ENCODE assay signal across 9 mouse cellular contexts in the genomic region with DNA sequence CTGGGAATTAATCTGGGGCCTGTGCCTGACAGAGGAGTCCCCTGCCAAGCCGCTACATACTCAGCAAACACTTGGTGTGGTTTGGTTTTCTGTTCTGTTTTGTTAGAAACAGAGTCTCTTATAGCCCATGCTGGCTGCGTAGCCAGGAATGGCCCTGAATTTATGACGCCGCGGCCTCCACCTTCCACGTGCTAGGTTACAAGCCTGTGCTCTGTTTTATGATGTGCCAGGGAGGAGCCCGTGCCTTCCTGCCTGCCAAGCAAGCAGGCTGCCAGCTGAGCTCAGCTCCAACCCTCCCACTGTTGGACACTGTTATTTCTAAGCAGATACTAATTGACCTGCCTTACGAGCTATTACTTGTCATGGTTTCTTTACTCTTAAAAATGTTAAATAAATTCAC.
DNase-seq lines count a peak whose midpoint lies in the region; ATAC-seq lines count a peak whose summit lies in the region.
"Had no signal": no experiment of that assay in that cellular context is flagged by ENCODE, and none has a peak within 500 bp of the region (broad histone marks: within the 10 kb centered on the region; RNA-seq: fewer than 3 reads in every experiment).

No protein-coding gene starts in this region.

- H3K36me3 ChIP-seq in intestine, embryonic 15.5 days = no peaks in the 10 kb centered on the region
- H3K36me3 ChIP-seq in intestine, embryonic 16.5 days (ENCODE audit: control insufficient read depth, insufficient read depth, low read length) = no peaks in the 10 kb centered on the region
- H3K36me3 ChIP-seq in kidney, embryonic 15.5 days = no peaks in the 10 kb centered on the region
- H3K36me3 ChIP-seq in midbrain, embryonic 11.5 days (ENCODE audit: control insufficient read depth, insufficient read depth, low read length) = no peaks in the 10 kb centered on the region

- H3K27ac ChIP-seq in intestine, embryonic 15.5 days = no peak overlapping the region
- no peak overlapping the region for H3K27ac ChIP-seq in intestine, embryonic 16.5 days (ENCODE audit: low read length)
- peak overlapping the region; percentile 45; the same call in 1 of the 2 replicates for H3K27ac ChIP-seq in kidney, embryonic 15.5 days
- no peak overlapping the region for H3K27ac ChIP-seq in midbrain, embryonic 11.5 days (ENCODE audit: low read depth, low read length)

- peak; percentile 82 for DNase-seq in adrenal gland, adult 2 months
- DNase-seq in brain, adult 2 months (ENCODE audit: low read depth, low spot score) = peak; percentile 77
- no peak for DNase-seq in retina, embryonic 14.5 days (ENCODE audit: low spot score)
- no peak for DNase-seq in midbrain, embryonic 11.5 days (ENCODE audit: low spot score, missing footprints)
- DNase-seq in left cerebral cortex, adult 11 months (ENCODE audit: low spot score) = no peak
- DNase-seq: right cerebral cortex, postnatal 14 days had no signal

- 78% methylated on average over 8 of the region's 8 CpGs for WGBS in intestine, embryonic 15.5 days
- 81% methylated on average over 8 of the region's 8 CpGs for WGBS in intestine, embryonic 16.5 days
- 30% methylated on average over 8 of the region's 8 CpGs for WGBS in kidney, embryonic 15.5 days
- WGBS in midbrain, embryonic 11.5 days = 97% methylated on average over 8 of the region's 8 CpGs

- no peaks in the 10 kb centered on the region for H3K27me3 ChIP-seq in intestine, embryonic 15.5 days (replicated peaks)
- H3K27me3 ChIP-seq in intestine, embryonic 16.5 days (replicated peaks; ENCODE audit: control insufficient read depth, insufficient read depth, low read length) = no peaks in the 10 kb centered on the region
- no peaks in the 10 kb centered on the region for H3K27me3 ChIP-seq in kidney, embryonic 15.5 days
- H3K27me3 ChIP-seq in midbrain, embryonic 11.5 days (ENCODE audit: control insufficient read depth, insufficient read depth, low read length) = no peaks in the 10 kb centered on the region

- H3K4me2 ChIP-seq in intestine, embryonic 15.5 days (replicated peaks) = no peak overlapping the region
- H3K4me2 ChIP-seq in intestine, embryonic 16.5 days (ENCODE audit: low read depth, low read length) = no peak overlapping the region
- H3K4me2 ChIP-seq in kidney, embryonic 15.5 days = no peak overlapping the region
- H3K4me2 ChIP-seq in midbrain, embryonic 11.5 days = no peak overlapping the region

- H3K9ac ChIP-seq in intestine, embryonic 15.5 days = no peak overlapping the region
- H3K9ac ChIP-seq in intestine, embryonic 16.5 days (ENCODE audit: low read depth, low read length) = no peak overlapping the region
- no peak overlapping the region for H3K9ac ChIP-seq in kidney, embryonic 15.5 days
- H3K9ac ChIP-seq in midbrain, embryonic 11.5 days (ENCODE audit: low read length) = no peak overlapping the region

- no peaks in the 10 kb centered on the region for H3K9me3 ChIP-seq in intestine, embryonic 15.5 days
- no peaks in the 10 kb centered on the region for H3K9me3 ChIP-seq in intestine, embryonic 16.5 days (ENCODE audit: control insufficient read depth, low read length)
- H3K9me3 ChIP-seq in kidney, embryonic 15.5 days (replicated peaks) = no peaks in the 10 kb centered on the region
- H3K9me3 ChIP-seq in midbrain, embryonic 11.5 days (ENCODE audit: control insufficient read depth, low read length) = no peaks in the 10 kb centered on the region

- ATAC-seq in intestine, embryonic 15.5 days = peak; percentile 45; the same call in 1 of the 2 replicates
- no peak for ATAC-seq in intestine, embryonic 16.5 days
- peak; percentile 84 for ATAC-seq in kidney, embryonic 15.5 days (replicated peaks; ENCODE audit: low FRiP score)
- no peak for ATAC-seq in midbrain, embryonic 11.5 days (ENCODE audit: low FRiP score)

- H3K4me3 ChIP-seq in intestine, embryonic 15.5 days (replicated peaks) = no peak overlapping the region
- H3K4me3 ChIP-seq in intestine, embryonic 16.5 days (ENCODE audit: low read length) = no peak overlapping the region
- H3K4me3 ChIP-seq in kidney, embryonic 15.5 days (replicated peaks) = no peak overlapping the region
- no peak overlapping the region for H3K4me3 ChIP-seq in midbrain, embryonic 11.5 days (ENCODE audit: low read depth, low read length)

- H3K4me1 ChIP-seq in intestine, embryonic 15.5 days (replicated peaks) = no peaks in the 10 kb centered on the region
- no peaks in the 10 kb centered on the region for H3K4me1 ChIP-seq in intestine, embryonic 16.5 days (ENCODE audit: control insufficient read depth, insufficient read depth, low read length)
- peaks cover 44% of the 10 kb centered on the region for H3K4me1 ChIP-seq in kidney, embryonic 15.5 days
- H3K4me1 ChIP-seq in midbrain, embryonic 11.5 days (ENCODE audit: control insufficient read depth, insufficient read depth, low read length) = no peaks in the 10 kb centered on the region

Comparison
In these comparisons a context has a peak if more than half of its experiments do, and no peak if none do; other contexts are left out.
1. ATAC-seq: peak in intestine, embryonic 15.5 days (single experiment) and kidney, embryonic 15.5 days (single experiment); none in intestine, embryonic 16.5 days (single experiment) and midbrain, embryonic 11.5 days (single experiment).
2. DNase-seq: peak in adrenal gland, adult 2 months (single experiment) and brain, adult 2 months (single experiment); none in retina, embryonic 14.5 days (single experiment), midbrain, embryonic 11.5 days (single experiment) and left cerebral cortex, adult 11 months (single experiment).